Mouse (Mus musculus): Measurements from ENCODE around the gene Cyp2j8.
"Not testable (repeated sequence)": the region's sequence is repeated elsewhere in the genome, so short reads cannot be mapped to it uniquely, and the experiment has no call there.

Cyp2j8 gene

GRCm38 (mm10) chr4:96507286-96507685, at the start of gene Cyp2j8:
Gene Cyp2j8 (minus strand): TSS chr4:96507386.
- DNase-seq (ENCODE audit: low read depth): no peak

DNA sequence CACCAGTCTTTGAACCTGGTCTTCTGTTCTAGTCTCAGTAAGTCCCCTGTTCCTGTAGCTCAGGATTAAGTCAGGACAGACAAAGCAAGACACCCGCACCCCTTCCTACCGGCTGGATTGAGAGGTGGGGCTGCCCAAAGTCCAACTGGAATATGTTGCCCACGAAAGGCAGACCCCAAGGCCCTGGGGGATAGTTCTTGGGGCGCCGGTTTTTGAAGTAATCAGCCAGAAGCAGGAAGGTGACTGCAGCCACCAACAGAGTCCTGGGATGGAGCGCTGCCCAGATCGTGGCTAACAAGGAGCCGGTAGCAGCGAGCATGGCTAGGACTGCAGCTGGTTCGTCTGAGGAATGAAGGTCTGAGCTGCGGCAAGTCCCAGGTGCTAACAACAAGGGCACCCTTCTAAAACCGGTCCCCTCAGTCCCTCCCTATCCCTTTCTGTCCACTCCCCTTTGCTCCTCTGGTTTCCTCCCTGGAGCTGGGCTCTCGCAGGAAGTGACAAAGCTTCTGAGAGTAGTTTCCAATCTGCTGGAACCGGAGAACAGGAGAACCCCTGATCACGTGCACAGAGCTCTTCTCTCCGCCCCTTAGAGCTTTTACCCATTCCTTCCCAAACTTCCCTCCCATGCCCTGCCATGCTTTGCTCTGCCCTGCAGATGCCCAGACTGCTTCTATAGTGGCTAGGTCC, 46.1 kb upstream of the Cyp2j8 start, which contains the start of gene Cyp2j6:
TSS of gene Cyp2j6 (minus strand) at position 529 of the 687 bp plus-strand sequence.
- peak; percentile 57 for DNase-seq (ENCODE audit: low read depth)

- DNase-seq (ENCODE audit: low read depth): no peak
Measured at GRCm38 (mm10) chr4:96551619-96552018, 44.4 kb upstream of the Cyp2j8 start.

GRCm38 (mm10) chr4:96545976-96546375, 38.8 kb upstream of the Cyp2j8 start:
- DNase-seq (ENCODE audit: low read depth): peak; percentile 42

GRCm38 (mm10) chr4:96525772-96526171, 18.6 kb upstream of the Cyp2j8 start:
- DNase-seq (ENCODE audit: low read depth): no peak

DNA sequence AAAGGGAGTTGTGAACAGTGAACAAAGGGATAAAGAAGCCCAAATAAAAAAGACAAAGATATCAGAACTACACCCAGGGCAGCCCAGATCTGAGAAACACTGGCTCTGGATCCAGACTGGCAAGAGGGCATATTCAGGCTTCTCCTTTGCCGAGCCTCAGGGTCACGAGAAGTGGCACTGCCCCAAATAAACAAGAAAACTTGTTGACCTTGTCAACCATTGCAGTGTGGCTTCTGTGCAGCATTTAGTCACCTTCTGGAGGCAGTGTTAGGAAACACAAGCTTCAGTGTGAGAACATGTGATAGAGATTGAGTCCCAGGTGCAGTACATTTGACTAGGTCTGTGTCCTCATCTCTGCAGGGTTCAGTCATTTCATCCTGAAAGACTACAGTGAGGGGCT, 15.1 kb upstream of the Cyp2j8 start:
- DNase-seq (ENCODE audit: low read depth): no peak

DNA sequence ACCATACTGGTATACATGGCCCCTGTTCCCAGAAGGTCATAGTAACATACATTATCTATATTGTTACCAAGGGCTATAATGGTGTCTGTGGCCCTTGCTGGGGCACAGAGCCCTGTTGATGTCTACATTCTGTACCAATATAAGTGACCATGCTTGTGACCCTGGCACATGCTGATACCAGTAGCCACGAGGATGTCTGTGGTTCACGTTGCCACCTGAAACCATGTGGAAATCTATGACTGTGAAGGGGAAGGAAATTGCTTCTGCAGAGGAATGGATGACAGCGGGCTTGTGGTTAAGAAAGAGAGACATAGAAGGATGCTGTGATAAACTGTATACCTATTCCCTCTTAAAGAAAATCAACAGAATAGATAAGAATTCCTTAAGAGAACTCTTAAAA, 2.9 kb upstream of the Cyp2j8 start:
- DNase-seq (ENCODE audit: low read depth): no peak

- DNase-seq (ENCODE audit: low read depth): not testable (repeated sequence)
Measured at GRCm38 (mm10) chr4:96463311-96464060, 43.7 kb downstream of the Cyp2j8 start.

Data from fibroblast of lung, adult 2 months (primary cell).